Mouse (Mus musculus) forebrain, postnatal 0 days (tissue): ENCODE results near the gene Tph1. TPM values are rescaled to one million over a fixed set of nuclear protein-coding genes. Genes with fewer than 3 reads are reported as not detected.
"Not testable (repeated sequence)": the region's sequence is repeated elsewhere in the genome, so short reads cannot be mapped to it uniquely, and the experiment has no call there.

Experiments
- ATAC-seq: fragments of 200-750 bp; cut with Nextera tagmentation; 2 replicates; pipeline ENCODE4 v1.8.0; 2017; ENCODE audit warnings: mild to moderate bottlenecking, moderate library complexity
- DNase-seq: peaks from one replicate; pipeline ENCODE4 v3.0.0-alpha.2; 2015
- H3K27ac ChIP-seq: fragments of 300-500 bp; sonication (generic); 2 replicates; pipeline ENCODE4 v1.5.1; 2014; ENCODE audit warnings: low read depth, mild to moderate bottlenecking, antibody characterized with exemption, low read length, moderate library complexity, mixed read lengths
- H3K27me3 ChIP-seq: fragments of 300-500 bp; sonication (generic); 2 replicates; pipeline ENCODE4 v1.6.1; 2014; ENCODE audit warnings: mild to moderate bottlenecking, low read length, mixed read lengths; ENCODE audit not compliant: insufficient read depth
- H3K36me3 ChIP-seq: fragments of 300-500 bp; sonication (generic); 2 replicates; pipeline ENCODE4 v1.6.1; 2014; ENCODE audit warnings: mild to moderate bottlenecking, moderate library complexity; ENCODE audit not compliant: insufficient read depth
- H3K4me1 ChIP-seq: fragments of 300-500 bp; sonication (generic); 2 replicates; pipeline ENCODE4 v1.6.1; 2014; ENCODE audit warnings: antibody characterized with exemption; ENCODE audit not compliant: insufficient read depth
- H3K4me2 ChIP-seq: fragments of 300-500 bp; sonication (generic); 2 replicates; pipeline ENCODE4 v1.6.1; 2014; ENCODE audit warnings: low read depth, mild to moderate bottlenecking, moderate library complexity
- H3K4me3 ChIP-seq: fragments of 300-500 bp; sonication (generic); 2 replicates; pipeline ENCODE4 v1.5.1; 2014; ENCODE audit warnings: low read depth, low read length, mixed read lengths
- H3K9ac ChIP-seq: fragments of 300-500 bp; sonication (generic); 2 replicates; pipeline ENCODE4 v1.6.1; 2014; ENCODE audit warnings: mild to moderate bottlenecking
- H3K9me3 ChIP-seq: fragments of 300-500 bp; sonication (generic); 2 replicates; pipeline ENCODE4 v1.6.1; 2016; ENCODE audit warnings: low read length
- CTCF ChIP-seq: sonication (generic); IDR thresholded peaks from 2 replicates; pipeline ENCODE4 v1.5.1; 2016; ENCODE audit warnings: antibody characterized with exemption, control low read depth, low read depth
- WGBS: fragments of 180-500 bp; shearing (Covaris S2); extraction: QIAGEN DNeasy Blood & Tissue Kit; methylation state at CpG from one replicate; pipeline ENCODE4 v1.1.7; 2014; 5-methylcytosine and 5-hydroxymethylcytosine counted together
- polyA plus RNA-seq: library from polyadenylated mRNA; unstranded; fragments of >200 nt; fragmentation: Nextera tagmentation; extraction: Ambion mirVana; gene quantifications from 2 replicates; pipeline ENCODE4 v1.2.1, GENCODE M21; 2015
- total RNA-seq: library from RNA; depleted of rRNA; stranded (reverse); fragments of >200 nt; gene quantifications from 2 replicates; pipeline ENCODE4 v1.2.3, GENCODE M21; 2014

Gene Tph1
- total and polyA plus RNA-seq, 2 experiments from 2014 or later = 0.99 to 1.3 TPM

- no peak overlapping the region for H3K27ac ChIP-seq
- H3K27me3 ChIP-seq = no peaks in the 10 kb centered on the region
- no peak for TF ChIP-seq CTCF
- no peak overlapping the region for H3K9ac ChIP-seq
- H3K36me3 ChIP-seq = no peaks in the 10 kb centered on the region
- H3K4me3 ChIP-seq = no peak overlapping the region
- no peak overlapping the region for H3K4me2 ChIP-seq
- H3K9me3 ChIP-seq = no peaks in the 10 kb centered on the region
- ATAC-seq = 0 out of 2 replicates have a peak, but pooled peaks have one; percentile 27
- no peaks in the 10 kb centered on the region for H3K4me1 ChIP-seq
- DNase-seq = no peak
- WGBS = 58% methylated on average over 2 of the region's 2 CpGs
Observed at GRCm38 (mm10) chr7:46652279-46652678, 20.1 kb downstream of the Tph1 start.

DNA sequence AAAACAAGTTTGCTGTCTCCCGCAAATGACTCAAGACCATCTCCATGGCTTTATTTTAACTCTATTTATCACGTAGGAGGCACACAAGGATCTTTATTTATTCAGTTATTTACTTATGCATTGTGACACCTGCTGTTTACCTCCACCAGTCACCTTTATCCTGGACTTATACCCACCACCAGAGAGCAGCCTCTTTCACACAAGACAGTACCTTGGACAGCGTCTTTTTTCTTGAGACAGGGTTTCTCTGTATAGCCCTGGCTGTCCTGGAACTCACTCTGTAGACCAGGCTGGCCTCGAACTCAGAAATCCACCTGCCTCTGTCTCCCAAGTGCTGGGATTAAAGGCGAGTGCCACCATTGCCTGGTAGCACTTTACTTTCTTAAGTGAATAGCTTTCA is 22.1 kb downstream of the Tph1 start:
- not testable (repeated sequence) for H3K9ac ChIP-seq, ATAC-seq, H3K4me3 ChIP-seq, H3K27me3 ChIP-seq, H3K4me2 ChIP-seq, H3K27ac ChIP-seq, H3K9me3 ChIP-seq, DNase-seq, H3K4me1 ChIP-seq, H3K36me3 ChIP-seq
- WGBS = 50% methylated on average over 5 of the region's 5 CpGs

GRCm38 (mm10) chr7:46648431-46649140 is 23.8 kb downstream of the Tph1 start:
- H3K9ac ChIP-seq = no peak overlapping the region
- H3K27me3 ChIP-seq = no peaks in the 10 kb centered on the region
- no peak overlapping the region for H3K4me3 ChIP-seq
- H3K4me2 ChIP-seq = no peak overlapping the region
- no peak overlapping the region for H3K27ac ChIP-seq
- 68% methylated on average over 4 of the region's 4 CpGs for WGBS
- peak; percentile 52 for ATAC-seq
- TF ChIP-seq CTCF = no peak
- no peaks in the 10 kb centered on the region for H3K36me3 ChIP-seq
- H3K9me3 ChIP-seq = no peaks in the 10 kb centered on the region
- peak; percentile 56 for DNase-seq
- no peaks in the 10 kb centered on the region for H3K4me1 ChIP-seq

- peak; percentile 39 for TF ChIP-seq CTCF
- Histone ChIP-seq H3K4me1 (peaks cover 12% of the 10 kb centered on the region; the same call in 1 of the 2 replicates), H3K4me3 (no peak overlapping the region), H3K9me3 (no peaks in the 10 kb centered on the region), H3K36me3 (no peaks in the 10 kb centered on the region), H3K27me3 (no peaks in the 10 kb centered on the region), H3K27ac (no peak overlapping the region), H3K9ac (no peak overlapping the region), H3K4me2 (no peak overlapping the region)
- 85% methylated on average over 1 of the region's 1 CpGs for WGBS
- ATAC-seq = no peak
- no peak for DNase-seq
Observed at GRCm38 (mm10) chr7:46643172-46643571, 29.2 kb downstream of the Tph1 start.

GRCm38 (mm10) chr7:46640062-46640461 is 32.3 kb downstream of the Tph1 start:
- peak; percentile 31; the same call in 1 of the 2 replicates for TF ChIP-seq CTCF
- Histone ChIP-seq H3K4me3 (peak overlapping the region; percentile 63), H3K9me3 (no peaks in the 10 kb centered on the region), H3K36me3 (0 out of 2 replicates have a peak, but pooled peaks cover 4% of the 10 kb centered on the region), H3K4me2 (peak overlapping the region; percentile 85), H3K4me1 (peaks cover 19% of the 10 kb centered on the region), H3K9ac (peak overlapping the region; percentile 79), H3K27ac (peak overlapping the region; percentile 90), H3K27me3 (no peaks in the 10 kb centered on the region)
- WGBS = 6% methylated on average over 17 of the region's 17 CpGs
- DNase-seq (no peak), ATAC-seq (peak; percentile 16)

- Histone ChIP-seq H3K4me3 (peak within 1 kb of the TSS; percentile 63), H3K36me3 (0 out of 2 replicates have a peak, but pooled peaks cover 6% of the 10 kb centered on the region), H3K9ac (peak within 1 kb of the TSS; percentile 79), H3K9me3 (no peaks in the 10 kb centered on the region), H3K27ac (peak within 1 kb of the TSS; percentile 90), H3K4me1 (peaks cover 19% of the 10 kb centered on the region), H3K4me2 (peak within 1 kb of the TSS; percentile 85), H3K27me3 (no peaks in the 10 kb centered on the region)
- 1% methylated on average over 30 of the region's 30 CpGs for WGBS
- TF ChIP-seq CTCF = no peak; the same call in 1 of the 2 replicates
- peak; percentile 93 for DNase-seq
- peak; percentile 96 for ATAC-seq
Observed at GRCm38 (mm10) chr7:46639692-46640031, 32.7 kb downstream of the Tph1 start, which contains the start of gene Sergef. Sergef (minus strand) TSS chr7:46639807.

DNA sequence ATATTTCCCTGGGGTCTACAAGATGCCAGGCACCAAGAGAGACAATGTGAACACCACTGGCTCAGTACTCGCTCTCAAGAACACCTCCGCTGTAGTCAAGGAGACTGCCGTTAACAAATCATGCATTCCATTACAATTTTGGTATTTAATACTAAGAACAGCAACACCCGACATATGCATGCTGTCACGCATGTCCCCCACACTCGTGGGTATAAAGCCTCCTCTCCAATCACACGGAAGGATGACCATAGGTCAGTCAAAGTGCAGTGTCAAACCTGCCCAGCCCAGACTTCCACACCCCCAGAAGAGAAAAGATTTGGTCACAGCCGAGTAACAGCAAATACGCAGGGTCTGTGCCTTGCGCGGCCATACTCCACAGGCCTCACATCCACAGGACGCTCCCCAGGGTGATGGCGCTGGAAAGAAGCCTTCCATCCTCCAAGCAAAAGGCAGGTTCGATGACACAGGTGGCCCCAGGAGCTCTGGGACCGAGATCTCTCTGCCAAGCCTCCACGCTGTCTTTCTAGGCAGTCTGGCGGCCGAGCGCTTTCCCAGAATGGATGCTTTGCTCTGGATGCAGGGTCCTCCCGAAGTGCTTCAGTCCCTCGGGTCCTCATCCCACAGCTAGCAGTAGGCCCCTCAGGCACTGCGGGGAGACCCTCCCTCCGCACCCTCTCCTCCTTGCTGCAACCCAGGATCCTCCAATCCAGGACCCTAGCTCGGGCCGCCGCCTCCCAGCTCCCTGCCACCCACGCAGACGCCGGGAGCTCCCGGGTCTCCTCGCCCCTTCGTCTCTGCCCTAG is 33.2 kb downstream of the Tph1 start:
- Histone ChIP-seq H3K4me1 (peaks cover 19% of the 10 kb centered on the region), H3K36me3 (peaks cover 11% of the 10 kb centered on the region), H3K4me2 (peak overlapping the region; percentile 85), H3K27ac (peak overlapping the region; percentile 90), H3K9ac (peak overlapping the region; percentile 79), H3K9me3 (no peaks in the 10 kb centered on the region), H3K4me3 (peak overlapping the region; percentile 63), H3K27me3 (no peaks in the 10 kb centered on the region)
- no peak for TF ChIP-seq CTCF
- ATAC-seq (peak; percentile 36), DNase-seq (peak; percentile 52)
- WGBS = 7% methylated on average over 32 of the region's 32 CpGs
